Mouse (Mus musculus) adrenal gland, postnatal 4 days (tissue): ENCODE data around the gene Plac9a. TPM values are rescaled to one million over a fixed set of nuclear protein-coding genes. Genes with fewer than 3 reads are reported as not detected.
"Not testable (repeated sequence)": the region's sequence is repeated elsewhere in the genome, so short reads cannot be mapped to it uniquely, and the experiment has no call there.

ENCODE experiments used
- DNase-seq, 2 experiments: peaks; one replicate each; pipeline ENCODE4 v3.0.0; 2021 to 2022; ENCODE audit warnings: low spot score in 2 of 2, mixed read lengths in 2 of 2
- total RNA-seq, 2 experiments: library from RNA; stranded (reverse); gene quantifications; 2 replicates each; pipeline ENCODE4 v1.2.3; 2021

The Plac9a gene
- total RNA-seq, 2 experiments from 2014 or later = 1.7 to 2.4 TPM

DNA sequence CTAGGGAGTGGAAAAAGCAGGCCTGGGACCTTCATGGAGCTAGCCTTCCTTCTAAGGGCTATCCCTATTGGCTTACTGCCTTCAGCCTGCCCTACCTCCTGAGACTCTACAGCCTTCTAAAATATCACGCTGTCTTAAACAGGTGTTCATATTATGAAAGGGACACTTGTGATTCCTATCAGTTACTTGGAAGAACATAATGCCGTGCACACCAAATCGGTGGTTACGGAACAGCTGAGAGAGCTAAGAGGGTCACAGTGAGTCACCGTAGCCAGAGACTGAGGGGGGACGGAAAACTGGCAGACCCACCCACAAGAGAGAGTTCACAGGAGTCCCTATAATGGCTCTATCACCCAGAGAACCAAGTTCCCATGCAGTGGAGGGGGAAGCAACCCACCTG lies 36.5 kb downstream of the Plac9a start:
- DNase-seq = no peak

DNA sequence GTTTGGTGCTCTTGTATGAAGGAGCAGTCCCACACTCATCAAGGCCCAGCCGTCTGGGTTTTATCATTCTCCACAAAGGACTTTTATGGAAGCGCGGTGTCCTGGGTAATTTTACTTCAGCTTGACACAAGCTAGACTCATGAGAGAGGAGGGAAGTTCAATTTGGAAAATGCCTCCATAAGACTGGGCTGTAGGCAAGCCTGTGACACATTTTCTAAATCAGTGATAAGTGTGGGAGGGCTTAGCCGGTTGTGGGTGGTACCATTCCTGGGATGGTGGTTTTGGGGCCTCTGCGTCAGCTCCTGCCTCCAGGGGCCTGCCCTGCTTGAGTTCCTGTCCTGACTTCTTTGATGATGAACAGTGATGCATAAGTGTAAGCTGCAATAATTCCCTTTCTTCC lies 37.6 kb downstream of the Plac9a start:
- no peak for DNase-seq

DNA sequence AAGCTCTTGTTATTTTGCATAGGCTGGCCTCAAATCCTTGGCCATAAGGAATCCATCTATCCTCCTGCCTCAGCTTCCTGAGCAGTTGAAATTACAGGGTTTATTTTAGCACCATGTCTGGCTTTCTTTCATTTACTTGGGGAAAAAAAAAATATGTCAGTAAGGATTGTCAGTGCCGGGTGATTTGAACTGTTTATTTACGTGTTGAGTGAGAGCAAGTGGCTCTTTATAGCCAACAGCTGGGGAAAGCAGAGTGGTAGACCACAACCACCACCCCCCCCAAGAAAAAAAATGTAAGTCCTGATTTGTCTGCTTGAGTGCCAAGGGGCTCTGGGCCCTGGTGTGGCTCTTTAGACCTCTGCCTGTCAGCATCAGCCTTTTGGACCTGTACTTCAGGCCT lies 39.2 kb downstream of the Plac9a start:
- DNase-seq = no peak

DNA sequence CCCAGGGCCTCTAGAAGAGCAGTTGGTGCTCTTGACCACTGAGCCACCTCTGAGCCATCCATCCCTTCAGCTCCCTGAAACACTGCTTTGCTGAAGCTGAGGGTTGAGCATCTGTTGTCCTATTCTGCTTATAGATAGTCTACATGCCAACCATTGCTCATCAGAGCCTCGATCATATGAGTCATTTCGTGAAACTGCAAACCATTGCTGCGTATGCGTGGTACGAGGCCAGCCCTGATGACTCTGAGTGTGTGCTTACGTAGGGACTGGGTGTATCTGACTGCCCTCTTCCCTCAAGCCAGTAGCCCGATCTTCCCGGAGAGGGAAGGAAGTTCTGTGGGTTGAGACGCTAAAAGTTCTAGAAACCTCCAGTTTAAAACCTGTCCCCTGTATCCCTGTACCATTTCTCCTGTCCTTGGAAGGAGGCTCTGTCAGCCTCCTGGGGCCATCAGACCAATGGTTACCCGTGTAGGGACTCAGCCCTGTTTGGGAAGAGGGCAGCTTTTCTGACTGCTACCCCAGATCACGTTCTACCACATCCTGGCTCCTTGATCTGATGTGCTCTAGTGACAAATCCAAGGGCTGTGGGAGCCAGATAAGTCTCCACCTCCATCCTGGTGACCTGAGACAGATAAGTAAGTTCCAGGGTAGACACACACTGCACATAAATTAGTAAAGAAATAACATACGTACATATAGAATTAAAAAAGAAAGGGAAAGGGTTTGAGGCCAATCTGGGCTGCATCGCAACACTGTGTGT lies 40.9 kb downstream of the Plac9a start:
- DNase-seq = no peak

DNA sequence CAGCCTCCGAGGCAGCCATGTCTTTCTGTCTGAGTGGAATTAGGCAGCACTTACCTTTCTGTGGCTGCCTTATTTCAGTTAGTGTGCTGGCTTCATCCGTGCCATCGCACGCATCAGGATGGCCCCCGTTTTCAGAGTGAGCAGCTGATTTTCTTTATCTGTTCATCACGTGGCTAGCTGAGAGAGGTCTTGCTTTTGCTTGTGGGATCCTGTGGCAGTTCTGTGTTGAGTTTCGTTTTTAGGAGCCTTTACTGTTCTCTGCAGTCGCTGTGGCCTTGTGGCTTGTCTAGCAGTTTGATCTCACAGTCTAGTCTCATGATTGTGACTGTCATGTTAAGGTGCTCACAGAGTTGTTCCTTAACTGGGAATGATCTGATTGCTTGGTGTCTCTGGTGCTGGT lies 45.0 kb downstream of the Plac9a start:
- DNase-seq = no peak

DNA sequence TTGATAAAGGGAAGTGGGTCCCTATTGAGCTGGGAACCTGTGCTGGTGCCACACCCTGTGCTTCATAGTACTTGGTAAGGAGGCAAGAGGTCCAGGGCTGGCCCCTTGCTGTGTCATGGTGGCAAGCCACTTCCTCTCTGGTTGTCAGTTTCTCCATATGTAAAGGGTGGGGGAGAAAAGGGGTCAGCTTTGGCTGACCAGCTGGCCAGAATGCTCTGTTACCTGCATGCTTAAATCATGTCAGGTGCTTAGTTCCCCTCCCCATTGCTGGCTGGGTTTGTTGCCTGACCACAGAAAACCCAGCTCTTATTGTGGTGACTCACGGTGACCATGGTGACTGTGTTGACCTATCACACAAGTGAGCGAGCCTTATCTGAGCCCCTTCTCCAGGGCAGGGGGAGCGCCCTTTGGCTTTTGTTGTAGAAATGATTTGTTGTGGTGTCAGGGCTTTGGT lies 45.7 kb downstream of the Plac9a start:
- no peak for DNase-seq

DNA sequence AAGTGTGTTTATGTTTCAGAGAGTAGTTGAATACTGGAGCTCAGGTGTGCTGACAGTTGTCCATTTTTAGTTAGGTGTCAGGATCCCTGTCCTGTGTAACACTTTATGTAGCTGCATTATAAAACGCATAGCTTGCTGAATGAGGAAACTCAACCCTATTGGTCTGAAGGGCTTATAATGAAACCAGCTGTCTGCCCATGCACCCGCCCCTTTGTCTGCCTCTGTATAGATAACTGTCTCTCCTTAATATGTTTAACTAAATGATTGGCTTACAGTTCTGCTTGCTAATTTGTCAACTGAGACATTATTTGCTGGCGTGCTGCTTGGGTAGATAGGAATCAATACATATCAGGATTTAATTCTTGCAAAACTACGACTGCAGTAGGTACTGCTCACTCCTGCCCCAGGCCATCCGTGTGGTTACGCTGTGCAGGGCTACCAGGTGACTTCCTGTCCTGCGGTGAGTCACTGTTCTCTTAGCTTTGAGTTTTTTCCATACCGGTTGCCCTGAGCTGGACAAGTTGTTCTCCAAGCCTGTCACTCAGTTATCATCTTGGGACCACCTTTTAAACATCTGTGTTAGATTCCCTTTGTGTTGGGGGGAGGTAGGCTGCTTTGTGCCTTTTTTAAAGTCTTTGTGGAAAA lies 47.5 kb downstream of the Plac9a start:
- DNase-seq = no peak

DNA sequence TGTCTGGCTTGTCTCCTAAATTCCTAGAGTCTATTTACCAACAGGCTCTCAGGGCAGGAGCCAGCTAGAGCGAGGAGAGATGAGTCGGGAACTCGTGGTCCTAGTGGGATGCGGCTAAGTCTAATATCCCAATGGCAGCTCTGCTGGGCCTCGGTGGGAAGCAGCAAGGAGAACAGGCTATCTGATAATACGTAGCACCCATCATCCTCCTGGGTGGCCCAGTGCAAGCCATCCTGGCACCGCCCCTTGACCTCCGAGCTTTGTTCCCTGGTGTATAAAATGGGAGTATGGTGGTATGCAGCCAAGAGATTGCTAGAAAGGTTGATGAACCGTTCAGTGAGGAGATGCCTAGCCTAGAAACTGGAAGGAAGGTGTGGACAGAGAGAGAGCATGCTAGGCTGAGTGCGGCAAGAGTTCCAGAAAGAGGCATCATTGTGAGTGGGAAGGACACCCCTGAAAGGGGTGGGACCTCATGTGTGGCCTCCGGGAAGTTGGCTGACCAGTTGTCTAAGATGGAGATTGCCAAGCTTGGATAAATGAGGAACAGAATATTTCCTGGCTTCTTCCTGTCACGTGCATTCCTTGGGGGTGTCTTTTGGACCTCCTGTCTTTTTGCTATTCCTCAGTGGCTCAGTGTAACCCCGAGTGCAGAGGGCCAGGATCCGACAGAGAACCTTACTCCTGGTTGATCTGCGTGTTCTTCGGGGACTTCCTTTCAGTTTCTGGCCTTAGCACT lies 49.0 kb downstream of the Plac9a start:
- no peak for DNase-seq

DNA sequence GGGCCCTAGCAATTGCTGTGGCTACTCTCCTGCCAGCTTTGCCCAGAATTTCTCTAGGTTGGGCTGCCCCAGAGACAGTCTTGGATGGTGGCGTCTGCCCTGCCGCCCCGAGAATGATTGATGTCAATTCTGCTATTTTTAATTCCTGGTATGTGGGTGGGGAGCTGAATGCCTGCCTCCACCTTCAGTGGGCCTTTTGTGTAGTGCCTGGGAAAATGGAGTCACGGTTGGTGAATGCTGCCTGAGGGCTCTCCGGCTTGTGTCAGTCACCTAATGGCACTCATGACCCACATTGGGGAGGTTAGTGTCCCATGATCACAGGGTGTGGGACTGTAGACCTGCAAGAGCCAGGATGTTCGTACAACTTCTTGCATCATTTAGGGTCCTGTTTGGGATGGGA lies 49.6 kb downstream of the Plac9a start:
- no peak for DNase-seq

DNA sequence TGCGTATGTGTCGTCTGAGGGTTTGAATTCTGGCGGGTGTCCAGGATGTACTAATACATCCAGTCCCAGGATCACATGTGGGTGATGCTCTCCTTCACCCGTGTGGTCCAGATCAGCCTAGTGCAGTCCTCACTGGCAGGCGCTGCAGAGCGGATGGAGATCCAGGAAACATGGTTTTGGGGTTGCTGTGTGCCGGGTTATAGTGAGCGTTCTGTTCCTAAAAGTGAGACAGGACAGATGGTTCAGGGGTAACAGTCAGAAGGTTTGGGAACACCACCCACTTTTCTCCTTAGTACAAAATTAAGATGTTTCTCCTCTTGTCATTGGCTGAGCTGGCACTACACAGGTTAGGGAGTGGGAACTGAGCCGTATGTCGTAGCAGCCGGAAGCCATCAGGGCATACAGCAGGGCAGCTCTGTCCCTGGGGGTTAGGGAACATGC lies 50.8 kb downstream of the Plac9a start:
- no peak for DNase-seq

DNA sequence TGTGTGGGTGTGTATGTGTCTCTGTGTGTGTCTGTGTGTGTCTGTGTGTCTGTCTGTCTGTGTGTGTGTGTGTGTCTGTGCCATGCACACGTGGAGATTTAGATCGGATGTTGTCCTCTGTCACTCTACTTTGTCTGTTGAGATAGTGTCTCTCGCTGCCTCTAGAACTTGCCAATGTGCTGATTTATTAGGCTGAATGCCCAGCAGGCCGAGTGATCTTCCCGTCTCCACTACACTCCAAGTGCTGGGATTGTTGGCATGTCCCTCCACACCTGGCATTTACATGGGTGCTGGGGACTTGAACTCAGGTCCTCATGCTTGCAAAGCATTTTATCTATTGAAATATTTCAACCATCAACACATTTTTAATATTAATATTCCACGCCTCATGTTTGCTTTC lies 51.7 kb downstream of the Plac9a start:
- no peak for DNase-seq

DNA sequence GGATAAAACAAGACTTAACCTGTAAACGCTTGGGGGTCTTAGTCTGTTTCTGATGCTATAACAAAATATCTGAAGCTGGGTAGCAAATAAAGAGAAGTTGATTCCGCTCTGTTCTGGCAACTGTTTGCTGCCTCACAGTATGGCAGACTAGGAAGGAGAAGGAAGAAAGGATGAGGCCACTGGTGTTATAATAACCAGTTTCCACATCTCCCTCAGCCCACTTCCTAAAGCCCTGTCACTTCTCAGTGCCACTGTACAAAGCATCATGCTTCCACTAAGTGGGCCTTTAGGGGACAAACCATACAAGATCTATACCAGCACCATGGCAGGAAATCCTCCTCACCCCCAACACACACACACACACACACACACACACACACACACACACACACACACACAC lies 52.5 kb downstream of the Plac9a start:
- no peak for DNase-seq

DNA sequence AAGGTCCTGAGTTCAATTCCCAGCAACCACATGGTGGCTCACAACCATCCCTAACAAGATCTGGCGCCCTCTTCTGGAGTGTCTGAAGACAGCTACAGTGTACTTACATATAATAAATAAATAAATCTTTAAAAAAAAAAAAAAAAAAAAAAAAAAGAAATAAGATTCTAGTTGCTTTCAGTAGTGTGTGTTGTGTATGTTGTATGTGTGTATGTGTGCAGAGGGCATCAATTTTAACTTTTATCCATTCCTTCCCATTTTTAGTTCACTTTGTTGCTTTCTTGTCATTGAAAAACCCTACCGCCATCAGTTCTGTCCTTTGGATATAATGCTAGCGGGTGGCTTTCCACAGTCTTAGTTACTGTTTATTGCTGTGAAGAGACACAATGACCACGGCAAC lies 54.2 kb downstream of the Plac9a start:
- DNase-seq = not testable (repeated sequence)

DNA sequence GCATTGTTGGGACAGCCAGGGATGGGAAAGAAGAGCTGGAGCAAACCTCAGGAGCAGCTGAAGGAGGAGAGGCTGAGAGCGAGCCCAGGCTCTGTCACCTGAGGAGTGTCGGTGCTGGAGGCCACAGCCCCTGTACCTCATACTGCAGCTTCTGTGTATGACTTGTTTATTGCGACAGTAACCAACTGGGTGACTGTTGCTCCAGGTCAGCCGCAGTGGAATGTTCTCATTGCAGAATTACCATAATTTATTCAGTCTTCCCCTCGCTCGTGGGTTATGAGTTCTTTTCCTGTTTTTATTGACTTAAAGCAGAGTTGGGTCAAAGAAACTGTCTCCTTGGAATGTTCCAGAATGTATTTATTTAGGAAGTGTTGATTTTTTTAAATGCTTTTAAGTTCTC lies 54.7 kb downstream of the Plac9a start:
- no peak for DNase-seq

DNA sequence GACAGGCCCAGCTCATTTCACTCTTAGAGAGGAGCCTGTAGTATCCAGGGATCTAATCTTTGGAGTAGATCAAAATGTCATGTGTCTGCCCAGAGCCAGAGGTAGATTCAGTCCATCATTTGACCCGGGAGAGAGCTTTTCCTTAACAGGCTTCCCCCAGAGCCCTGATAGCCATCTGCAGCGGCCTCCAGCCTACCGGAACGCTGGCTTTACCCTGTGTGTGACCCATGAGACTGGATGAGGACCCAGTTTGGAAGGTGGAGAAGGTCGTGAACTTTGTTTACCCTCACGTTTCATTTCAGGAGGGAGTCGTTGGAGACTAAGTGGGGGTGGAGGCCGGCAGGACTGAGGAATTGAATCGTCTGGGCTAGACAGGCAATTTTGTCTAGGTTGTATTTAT lies 55.2 kb downstream of the Plac9a start:
- no peak for DNase-seq

DNA sequence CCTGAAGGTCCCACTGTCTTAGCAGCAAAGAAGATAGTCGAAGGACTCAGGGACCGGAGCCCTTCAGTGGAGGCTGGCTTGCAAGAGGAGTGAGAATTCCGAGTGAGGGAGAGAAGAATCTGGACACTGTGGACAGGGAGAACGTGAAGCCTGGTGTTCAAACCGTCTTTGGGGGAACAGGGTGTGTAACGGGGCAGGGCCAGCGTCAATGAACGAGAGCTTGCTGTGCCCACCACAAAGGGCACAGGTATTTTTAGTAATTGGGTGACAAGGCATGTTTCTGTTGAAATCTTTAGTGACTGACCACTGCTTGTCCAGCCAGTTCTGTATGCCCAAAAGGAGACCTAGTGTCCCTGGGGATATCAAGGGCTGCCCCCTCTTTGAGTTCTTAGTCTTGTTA lies 56.4 kb downstream of the Plac9a start:
- no peak for DNase-seq

DNA sequence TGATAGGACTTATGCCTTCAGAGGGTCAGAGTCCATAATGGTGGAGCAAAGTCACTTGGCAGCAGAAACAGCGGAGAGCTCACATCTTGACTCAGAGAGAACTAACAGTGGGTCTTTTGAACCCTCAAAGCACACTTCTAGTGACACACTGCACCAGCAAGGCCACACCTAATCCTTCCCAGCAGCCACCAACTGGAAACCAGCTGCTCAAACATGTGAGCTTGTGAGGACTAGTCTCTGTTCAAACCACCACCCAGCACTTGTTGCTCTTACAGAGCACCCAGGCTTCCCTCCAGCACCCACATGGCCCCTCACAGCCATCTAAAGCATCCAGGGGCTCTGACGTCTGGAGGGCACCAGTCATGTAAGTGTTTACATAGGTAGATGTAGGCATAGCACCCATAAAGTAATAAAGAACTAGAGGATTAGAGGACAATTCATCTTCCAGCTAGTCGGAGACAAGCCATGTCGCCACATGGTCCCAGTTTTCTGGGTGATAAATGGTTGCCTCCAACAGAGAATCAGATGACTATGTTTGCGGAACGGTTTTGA lies 57.0 kb downstream of the Plac9a start:
- no peak for DNase-seq

DNA sequence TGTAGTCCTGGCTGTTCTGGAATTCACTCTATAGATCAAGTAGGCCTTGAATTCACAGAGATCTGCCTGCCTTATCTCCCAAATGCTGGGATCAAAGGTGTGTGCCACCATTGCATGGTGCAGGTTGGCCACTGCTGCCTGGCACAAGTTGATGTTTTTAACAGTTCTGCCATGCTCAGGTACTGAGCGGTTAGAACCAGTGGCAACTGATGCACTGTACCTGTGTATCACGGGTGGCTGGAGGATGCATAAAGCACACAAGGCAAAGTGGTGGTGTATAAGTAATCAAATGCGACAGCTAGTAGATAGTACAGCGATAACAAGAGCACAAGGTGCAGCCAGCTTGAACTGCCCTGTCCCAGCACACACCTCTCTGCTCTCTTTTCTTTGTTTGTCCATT lies 58.5 kb downstream of the Plac9a start:
- DNase-seq = no peak

DNA sequence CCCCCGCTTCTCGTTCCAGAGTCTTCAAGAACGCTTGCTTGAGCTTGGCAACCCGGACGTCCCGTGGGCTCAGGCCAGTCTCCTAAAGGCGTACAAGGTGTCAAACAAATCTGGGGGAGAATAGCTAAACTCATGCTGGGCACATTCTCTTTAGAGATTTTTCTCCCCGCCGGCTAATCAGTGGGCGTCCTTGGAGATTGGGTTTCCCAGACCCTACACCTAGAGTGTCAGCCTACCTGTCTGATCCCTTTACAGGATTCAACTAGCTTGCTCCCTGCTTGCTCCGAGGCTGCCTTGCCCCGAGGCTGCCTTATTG lies 60.3 kb downstream of the Plac9a start:
- no peak for DNase-seq

DNA sequence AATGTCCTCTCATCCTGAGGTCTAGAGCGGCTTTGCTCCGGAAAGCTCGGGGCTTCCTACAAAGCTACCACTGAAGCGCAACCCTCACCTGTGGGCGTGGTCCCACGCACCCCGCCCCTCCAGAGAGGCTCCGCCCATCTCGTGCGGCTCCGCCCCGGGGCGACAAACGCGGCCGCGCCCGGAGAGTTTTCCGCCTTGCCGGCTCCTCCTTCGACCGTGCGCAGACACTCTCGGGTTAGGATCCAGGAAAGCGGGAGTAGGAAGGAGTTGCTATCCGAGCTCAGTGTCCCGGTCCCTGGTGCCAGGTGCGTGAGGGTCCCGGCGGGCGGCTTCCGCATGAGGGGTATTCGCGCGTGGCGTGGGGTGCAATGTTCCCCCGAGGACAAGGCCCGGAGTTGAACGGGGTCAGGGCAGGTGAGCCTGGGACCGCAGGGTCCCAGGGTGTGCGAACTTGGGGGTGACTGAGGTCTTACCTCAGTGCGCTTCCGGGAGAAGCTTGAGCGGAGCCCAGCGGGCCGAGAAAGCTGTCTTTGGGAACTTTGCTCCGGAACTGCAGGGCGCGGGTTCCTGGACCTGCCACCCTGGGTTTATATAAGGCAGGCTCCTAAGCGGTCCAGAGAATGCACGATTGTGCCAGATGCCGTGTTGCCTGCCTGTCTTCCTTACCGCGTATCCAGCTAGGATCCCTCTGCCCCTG lies 60.8 kb downstream of the Plac9a start, which contains the start of gene Anxa11:
Anxa11 (plus strand) TSS at position 166 of the 697 bp plus-strand sequence.
- peak; percentile 70 to 72 for DNase-seq

DNA sequence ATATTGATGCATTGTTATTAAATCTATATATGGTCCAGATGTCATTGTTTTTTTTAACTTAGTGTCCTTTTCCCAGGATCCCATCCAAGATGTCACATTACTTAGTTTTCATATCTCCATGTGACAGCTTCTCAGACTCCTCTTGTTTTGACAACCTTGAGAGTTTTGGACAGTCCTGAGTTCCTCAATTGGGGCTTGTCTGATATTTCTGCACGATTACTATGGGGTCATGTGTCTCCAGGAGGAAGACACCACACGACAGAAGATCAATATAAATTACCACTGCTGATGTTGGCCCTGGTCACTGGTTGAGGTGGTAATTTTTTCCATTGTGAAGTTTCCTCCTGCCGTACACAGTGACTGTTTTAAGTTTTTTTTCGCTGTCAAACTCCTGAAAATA lies 61.3 kb downstream of the Plac9a start:
- DNase-seq = no peak
